Mouse (Mus musculus): ENCODE data around the gene Hdhd5.
A peak's percentile ranks its signal among the peaks of the same experiment; 100 is the strongest.

Gene Hdhd5

GRCm38 (mm10) chr6:120482756-120483155 lies 48.4 kb downstream of the Hdhd5 start:
- no peak for DNase-seq (ENCODE audit: low spot score)

DNA sequence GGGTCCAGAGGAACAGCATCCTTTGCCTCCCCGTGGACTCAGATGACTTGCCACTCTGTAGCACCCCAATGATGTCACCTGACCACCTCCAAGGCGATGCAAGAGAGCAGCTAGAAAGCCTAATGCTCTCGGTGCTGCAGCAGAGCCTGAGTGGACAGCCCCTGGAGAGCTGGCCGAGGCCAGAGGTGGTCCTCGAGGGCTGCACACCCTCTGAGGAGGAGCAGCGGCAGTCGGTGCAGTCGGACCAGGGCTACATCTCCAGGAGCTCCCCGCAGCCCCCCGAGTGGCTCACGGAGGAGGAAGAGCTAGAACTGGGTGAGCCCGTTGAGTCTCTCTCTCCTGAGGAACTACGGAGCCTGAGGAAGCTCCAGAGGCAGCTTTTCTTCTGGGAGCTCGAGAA lies 49.1 kb downstream of the Hdhd5 start:
- DNase-seq (ENCODE audit: low spot score) = no peak

DNA sequence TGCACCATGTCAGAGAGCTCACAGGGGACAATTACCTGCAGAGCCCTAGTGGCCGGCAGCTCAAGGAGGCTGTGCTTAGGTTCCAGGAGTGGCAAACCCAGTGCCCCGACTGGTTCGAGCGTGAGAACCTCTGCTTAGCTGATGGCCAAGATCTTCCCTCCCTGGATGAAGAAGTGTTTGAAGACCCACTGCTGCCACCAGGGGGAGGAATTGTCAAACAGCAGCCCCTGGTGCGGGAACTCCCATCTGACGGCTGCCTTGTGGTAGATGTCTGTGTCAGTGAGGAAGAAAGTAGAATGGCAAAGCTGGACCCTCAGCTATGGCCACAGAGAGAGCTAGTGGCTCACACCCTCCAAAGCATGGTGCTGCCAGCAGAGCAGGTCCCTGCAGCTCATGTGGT lies 49.6 kb downstream of the Hdhd5 start:
- no peak for DNase-seq (ENCODE audit: low spot score)

- no peak for DNase-seq (ENCODE audit: low spot score)
Observed at GRCm38 (mm10) chr6:120480361-120480760, 50.8 kb downstream of the Hdhd5 start.

- DNase-seq (ENCODE audit: low spot score) = no peak
Observed at GRCm38 (mm10) chr6:120479302-120479701, 51.8 kb downstream of the Hdhd5 start.

- DNase-seq (ENCODE audit: low spot score) = no peak
Observed at GRCm38 (mm10) chr6:120475288-120475687, 55.8 kb downstream of the Hdhd5 start.

GRCm38 (mm10) chr6:120473427-120473826 lies 57.7 kb downstream of the Hdhd5 start:
- no peak for DNase-seq (ENCODE audit: low spot score)

DNA sequence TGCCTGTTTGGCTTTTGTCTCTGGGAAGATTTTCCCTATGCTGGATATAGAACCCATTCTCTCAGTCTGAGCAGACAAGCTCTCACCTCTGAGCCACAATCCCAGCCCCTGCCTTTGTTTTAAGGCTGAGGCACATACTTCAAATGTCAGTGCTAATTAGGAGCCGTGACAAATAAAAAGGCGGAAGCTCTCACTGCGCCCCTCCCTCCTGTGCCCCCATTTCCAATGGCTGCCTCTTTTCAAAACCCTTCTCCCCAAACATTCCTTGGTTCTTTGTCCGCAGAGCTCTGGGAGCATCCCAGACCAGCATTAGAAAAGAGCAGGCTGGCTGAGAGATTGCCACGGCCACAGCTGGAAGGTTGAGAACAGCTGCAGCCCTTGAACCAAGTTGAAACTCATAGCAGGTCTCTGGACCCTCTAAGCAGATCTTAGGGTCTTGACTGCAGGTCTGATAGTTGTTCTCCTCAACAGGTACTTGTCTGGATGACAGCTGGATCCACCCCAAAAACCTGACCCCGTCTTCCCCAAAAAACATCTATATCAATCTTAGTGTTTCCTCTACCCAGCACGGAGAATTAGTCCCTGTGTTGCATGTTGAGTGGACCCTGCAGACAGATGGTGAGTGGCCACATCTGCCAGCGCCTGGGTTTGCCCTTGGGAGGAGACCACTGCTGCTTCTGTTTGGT lies 58.5 kb downstream of the Hdhd5 start:
- DNase-seq (ENCODE audit: low spot score) = no peak

- no peak for DNase-seq (ENCODE audit: low spot score)
Observed at GRCm38 (mm10) chr6:120471991-120472441, 59.1 kb downstream of the Hdhd5 start.

DNA sequence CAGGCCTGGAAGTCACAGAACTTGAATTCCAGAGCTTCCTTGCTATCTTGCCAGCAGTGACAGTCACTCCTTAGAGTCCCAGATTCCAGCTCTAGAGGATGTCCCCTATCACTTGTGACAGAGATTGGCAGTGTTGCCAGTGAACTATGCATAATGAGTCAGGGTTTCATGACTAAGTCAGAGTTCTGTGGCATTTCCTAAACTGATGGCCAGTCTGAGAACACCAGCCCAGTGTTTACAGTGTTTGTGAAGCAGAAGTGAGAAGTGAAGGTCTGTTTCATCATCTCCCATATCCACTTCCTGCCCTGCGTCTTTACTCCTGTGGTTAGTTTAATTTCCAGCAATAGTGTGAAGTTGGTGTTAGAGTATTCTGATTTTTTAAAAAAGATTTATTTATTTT lies 60.5 kb downstream of the Hdhd5 start:
- DNase-seq (ENCODE audit: low spot score) = no peak

DNA sequence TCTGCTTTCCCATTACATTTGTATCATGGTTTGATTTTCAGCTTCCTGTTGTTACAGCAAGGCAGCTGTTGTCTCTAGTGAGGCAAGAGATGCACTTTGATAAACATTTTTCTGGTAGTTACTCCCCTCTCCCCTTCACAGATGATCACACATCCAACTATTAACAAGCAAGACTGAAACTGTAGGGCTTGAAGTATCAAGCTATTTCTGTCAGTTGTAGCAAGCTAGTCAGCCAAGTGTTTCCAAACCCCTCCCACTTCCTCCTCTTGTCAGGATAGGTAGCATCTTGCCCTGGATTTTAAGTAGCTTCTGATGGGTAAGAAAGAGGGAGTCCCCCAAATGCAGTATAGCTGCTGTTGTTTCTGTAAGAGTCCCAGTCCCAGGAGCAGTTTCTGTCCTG lies 61.3 kb downstream of the Hdhd5 start:
- no peak for DNase-seq (ENCODE audit: low spot score)

DNA sequence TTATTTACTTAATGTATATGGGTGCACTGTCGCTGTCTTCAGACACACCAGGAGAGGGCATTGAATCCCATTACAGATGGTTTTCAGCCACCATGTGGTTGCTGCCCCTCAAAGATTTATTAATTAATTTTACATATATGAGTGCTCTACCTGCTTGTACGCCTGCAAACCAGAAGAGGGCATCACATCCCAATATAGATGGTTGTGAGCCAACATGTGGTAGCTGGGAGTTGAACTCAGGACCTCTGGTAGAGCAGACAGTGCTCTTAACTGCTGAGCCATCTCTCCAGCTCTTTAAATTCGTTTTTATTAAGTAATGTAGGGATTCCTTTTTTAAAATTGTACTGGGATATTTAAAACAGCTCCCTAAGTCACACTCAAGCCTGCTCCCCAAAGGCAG lies 61.9 kb downstream of the Hdhd5 start:
- no peak for DNase-seq (ENCODE audit: low spot score)

- DNase-seq (ENCODE audit: low spot score) = no peak
Observed at GRCm38 (mm10) chr6:120468259-120468658, 62.9 kb downstream of the Hdhd5 start.

DNA sequence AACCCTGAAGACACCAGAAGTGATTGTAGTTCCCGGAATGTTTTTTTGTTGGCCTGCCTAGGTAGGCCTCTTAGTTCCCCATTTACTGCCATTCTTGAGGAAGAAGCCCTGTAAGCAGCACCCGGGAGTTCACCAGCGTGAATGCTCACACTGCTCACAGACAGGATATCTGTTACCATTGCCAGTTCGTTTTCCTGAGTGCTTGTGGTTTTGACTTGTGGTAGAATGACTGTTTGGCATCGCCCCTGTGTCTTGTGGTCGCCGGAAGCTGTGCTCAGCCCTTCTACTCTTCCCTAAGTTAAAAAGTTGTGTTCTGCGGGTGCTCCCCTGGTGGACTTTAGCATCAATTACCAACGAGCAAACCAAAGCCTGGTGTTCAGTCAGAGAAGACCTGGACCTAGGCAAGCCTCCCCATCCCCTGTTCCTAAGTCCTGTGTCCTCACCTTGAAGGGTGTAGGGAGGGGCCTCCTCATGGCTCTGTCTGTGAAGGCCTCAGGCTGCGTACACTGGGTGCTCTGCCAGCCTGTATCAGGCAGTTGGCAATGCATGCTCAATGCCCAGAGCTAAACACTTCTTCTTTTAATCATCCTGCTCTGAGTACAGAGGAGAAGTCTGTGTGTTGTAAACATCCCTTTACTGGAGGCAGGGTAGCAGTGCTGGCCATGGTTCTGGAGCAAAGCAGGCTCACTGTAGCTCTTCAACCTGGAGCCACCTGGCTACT lies 64.3 kb downstream of the Hdhd5 start:
- no peak for DNase-seq (ENCODE audit: low spot score)

- no peak for DNase-seq (ENCODE audit: low spot score)
Observed at GRCm38 (mm10) chr6:120465393-120465792, 65.7 kb downstream of the Hdhd5 start.

DNA sequence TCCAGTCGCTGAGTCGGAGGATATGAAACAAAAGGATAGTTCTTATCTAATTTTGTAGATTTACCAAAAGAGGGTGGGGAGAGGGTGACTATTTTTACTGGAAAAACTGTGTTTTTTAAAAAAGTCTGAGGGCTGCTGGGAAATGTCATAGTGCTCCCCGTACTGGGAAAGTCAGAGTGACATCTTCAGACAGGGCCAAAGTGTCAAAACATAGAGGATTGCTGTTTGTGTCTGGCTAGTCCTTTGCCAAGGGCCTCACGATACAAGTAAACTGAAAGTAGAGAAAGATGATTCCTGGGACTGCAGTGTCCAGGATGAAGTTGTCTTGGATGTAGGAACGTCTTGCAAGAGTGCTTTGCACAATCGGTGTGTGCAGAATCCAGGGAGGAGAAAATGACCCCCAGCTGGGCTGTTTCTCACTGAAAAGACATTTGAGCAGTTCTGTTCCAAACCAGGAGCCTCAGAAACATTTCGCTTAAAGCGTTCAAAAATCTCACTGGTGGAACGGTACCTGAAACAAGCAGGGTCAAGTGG lies 66.6 kb downstream of the Hdhd5 start:
- no peak for DNase-seq (ENCODE audit: low spot score)

DNA sequence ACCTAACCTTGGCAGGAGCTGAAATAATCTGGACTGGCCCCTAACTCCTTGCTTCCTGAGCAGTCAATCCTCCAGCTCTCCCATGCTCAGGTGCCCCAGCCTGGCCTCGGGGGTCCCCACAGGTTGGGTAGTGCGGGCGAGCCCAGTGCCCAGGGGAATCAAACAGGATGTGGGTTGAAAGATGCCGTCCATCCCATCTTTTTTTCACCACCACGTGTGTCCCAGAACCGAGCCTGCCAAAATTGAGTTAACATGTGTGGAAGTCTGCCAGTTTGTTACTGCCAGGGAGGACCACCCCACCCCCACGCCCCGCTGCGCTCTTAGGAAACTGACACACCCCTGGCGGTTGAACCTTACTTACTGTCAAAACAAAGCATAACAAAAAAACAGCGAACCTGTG lies 67.2 kb downstream of the Hdhd5 start:
- DNase-seq (ENCODE audit: low spot score) = no peak

DNA sequence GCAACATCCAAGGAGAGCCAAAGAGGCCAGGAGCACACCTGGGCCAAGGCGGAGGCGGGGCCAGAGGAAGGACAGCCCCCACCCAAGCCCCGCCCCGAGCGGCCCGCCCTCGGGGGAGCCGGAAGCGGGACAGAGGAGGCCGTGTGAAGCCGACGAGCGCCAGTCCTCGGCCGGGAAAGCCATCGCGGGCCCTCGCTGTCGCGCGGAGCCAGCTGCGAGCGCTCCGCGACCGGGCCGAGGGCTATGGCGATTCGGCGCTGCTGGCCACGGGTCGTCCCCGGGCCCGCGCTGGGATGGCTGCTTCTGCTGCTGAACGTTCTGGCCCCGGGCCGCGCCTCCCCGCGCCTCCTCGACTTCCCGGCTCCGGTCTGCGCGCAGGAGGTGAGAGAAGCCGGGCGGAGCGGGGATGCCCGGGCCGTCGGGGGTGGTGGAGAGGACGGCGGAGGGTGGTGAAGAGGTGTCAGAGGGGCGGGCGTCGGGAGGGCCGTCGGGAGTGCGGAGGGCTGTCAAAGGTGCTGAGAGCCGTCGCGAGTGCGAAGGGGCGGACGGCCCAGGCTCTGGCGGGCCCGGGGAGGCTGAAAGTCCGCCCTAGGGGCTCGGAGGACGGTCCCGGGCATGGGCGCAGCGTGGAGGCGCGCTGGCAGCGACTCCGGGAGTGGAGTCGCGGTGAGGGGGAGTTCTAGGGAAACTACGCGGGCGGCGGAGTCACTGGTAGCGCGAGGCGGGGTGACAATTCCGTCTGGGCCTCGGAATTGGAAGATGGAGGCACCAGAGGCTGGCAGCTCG lies 67.8 kb downstream of the Hdhd5 start, which contains the start of gene Il17ra:
Gene Il17ra, plus strand, starts transcription at position 162 of the 786 bp plus-strand sequence.
- peak; percentile 64 for DNase-seq (ENCODE audit: low spot score)

DNA sequence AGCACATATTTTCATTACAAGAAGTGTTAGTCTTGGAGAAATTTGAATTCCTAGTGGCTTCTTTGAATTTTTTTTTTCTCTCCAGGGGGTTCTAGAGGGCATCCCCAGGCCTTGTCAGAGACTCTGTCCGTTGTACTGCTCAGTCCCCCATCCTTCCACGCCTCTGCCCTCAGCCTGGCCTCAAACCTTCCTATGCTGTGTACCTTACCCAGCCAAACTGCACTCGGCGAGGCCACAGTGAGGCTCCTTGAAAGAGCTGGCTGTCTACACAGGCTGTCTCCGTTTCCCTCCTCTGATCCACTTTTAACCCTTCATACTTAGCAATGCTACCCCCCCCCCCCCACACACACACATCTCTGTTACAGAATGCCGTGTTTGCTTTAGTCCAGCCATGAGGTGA lies 68.9 kb downstream of the Hdhd5 start:
- no peak for DNase-seq (ENCODE audit: low spot score)

- DNase-seq (ENCODE audit: low spot score) = no peak
Observed at GRCm38 (mm10) chr6:120461217-120461616, 69.9 kb downstream of the Hdhd5 start.

Measured in ovary, adult 18-20 months (tissue).